Mouse (Mus musculus): ENCODE measurements around the gene 1700015F17Rik.

1700015F17Rik gene

GRCm38 (mm10) chr5:5479043-5479442 is at the start of gene 1700015F17Rik:
Gene 1700015F17Rik (minus strand): TSS chr5:5479143.
- DNase-seq (ENCODE audit: low spot score in 2 of 2): no peak

GRCm38 (mm10) chr5:5515411-5515810 is 36.5 kb upstream of the 1700015F17Rik start:
- DNase-seq (ENCODE audit: low spot score in 2 of 2): no peak

GRCm38 (mm10) chr5:5514196-5515076 is 35.5 kb upstream of the 1700015F17Rik start, which contains the start of gene Cldn12:
Gene Cldn12 (minus strand): TSS chr5:5514958.
- DNase-seq (ENCODE audit: low spot score in 2 of 2): peak; percentile 93 to 97

GRCm38 (mm10) chr5:5511401-5511800 is 32.5 kb upstream of the 1700015F17Rik start:
- DNase-seq (ENCODE audit: low spot score in 2 of 2): no peak

GRCm38 (mm10) chr5:5510989-5511388 is 32.0 kb upstream of the 1700015F17Rik start:
- no peak for DNase-seq (ENCODE audit: low spot score in 2 of 2)

- no peak for DNase-seq (ENCODE audit: low spot score in 2 of 2)
Observed at GRCm38 (mm10) chr5:5510304-5510887, 31.5 kb upstream of the 1700015F17Rik start.

- DNase-seq (ENCODE audit: low spot score in 2 of 2): no peak
Observed at GRCm38 (mm10) chr5:5508231-5508630, 29.3 kb upstream of the 1700015F17Rik start.

GRCm38 (mm10) chr5:5507701-5508225 is 28.8 kb upstream of the 1700015F17Rik start:
- DNase-seq (ENCODE audit: low spot score in 2 of 2): peak; percentile 65 to 79

DNA sequence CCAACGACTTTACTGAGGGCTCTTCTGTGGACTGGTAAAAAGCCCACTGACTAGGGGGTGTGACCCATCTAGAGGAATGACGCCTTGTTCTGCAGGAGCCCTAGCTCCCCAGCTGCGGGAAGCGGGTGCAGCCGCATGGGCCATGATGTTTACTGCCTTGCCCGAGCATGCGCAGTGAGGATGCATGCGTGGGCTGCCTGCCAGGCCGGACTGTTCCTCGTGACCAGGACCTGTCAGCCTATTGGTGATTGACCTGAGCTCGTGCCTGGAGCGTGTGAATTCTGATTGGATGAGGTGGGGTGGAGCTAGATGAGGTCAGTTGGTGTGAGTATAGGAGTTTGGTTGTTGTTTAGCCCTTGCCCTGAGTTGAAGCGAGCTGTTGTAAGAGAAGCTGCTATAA is 25.5 kb upstream of the 1700015F17Rik start:
- no peak for DNase-seq (ENCODE audit: low spot score in 2 of 2)

DNA sequence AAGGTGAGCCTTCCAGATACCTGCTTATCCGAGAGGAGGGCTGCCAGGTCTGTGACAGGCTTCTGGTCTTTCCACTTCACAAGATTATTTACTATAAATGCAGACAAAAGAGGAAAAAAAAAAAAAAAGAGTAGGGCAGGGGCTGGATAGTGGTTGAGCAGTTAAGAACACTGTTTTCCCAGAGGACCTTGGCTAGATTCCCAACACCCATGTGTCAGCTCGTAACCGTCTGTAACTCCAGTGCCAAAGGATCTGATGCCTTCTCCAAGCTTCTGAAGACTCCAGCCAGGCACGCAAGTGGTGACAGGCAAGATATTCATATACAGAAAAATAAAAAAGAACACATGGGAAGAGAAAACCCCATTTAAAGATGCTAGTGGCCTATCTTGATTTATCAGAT is 24.4 kb upstream of the 1700015F17Rik start:
- DNase-seq (ENCODE audit: low spot score in 2 of 2): no peak

- no peak for DNase-seq (ENCODE audit: low spot score in 2 of 2)
Observed at GRCm38 (mm10) chr5:5501583-5501982, 22.6 kb upstream of the 1700015F17Rik start.

DNA sequence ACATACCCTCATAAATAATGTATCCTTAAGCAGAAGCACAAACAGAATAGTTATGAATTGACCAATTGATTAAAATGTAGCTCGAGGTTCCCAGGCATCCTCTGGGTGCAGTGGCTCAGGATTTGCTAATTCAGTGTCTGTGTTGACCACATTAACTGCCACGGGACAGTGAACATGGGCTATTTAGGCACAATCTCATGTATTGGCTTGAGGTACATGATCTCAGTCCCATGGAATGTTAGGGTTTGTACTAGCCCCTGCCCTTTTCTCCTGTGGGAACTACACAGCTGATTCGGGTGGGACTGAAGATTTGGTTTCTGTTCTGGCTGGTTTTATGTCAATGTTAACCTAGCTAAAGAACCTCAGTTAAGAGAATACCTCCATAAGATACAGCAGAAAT is 17.4 kb upstream of the 1700015F17Rik start:
- DNase-seq (ENCODE audit: low spot score in 2 of 2): no peak

DNA sequence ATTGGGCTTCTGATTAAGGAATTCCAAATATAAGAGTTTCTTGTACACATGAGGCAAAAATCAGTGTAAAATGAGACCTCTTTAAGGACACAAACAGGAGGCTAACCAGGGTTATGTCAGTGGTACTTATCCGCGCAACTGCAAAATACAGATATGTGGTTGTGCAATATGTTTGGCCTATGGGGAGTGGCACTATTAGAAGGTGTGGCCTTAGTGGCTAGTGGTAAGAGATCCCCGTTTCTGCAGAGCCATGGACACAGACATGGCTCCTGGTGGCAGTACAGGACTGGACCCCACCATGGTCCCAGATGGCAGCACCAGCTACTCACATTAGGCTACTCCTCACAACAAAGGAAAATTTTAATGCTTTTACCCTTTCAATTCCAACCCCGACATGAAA is 16.1 kb upstream of the 1700015F17Rik start:
- DNase-seq (ENCODE audit: low spot score in 2 of 2): no peak

- peak in 1 of 2 experiments; percentile 27 for DNase-seq (ENCODE audit: low spot score in 2 of 2)
Observed at GRCm38 (mm10) chr5:5494269-5495005, 15.5 kb upstream of the 1700015F17Rik start.

GRCm38 (mm10) chr5:5492163-5492562 is 13.2 kb upstream of the 1700015F17Rik start:
- no peak for DNase-seq (ENCODE audit: low spot score in 2 of 2)

GRCm38 (mm10) chr5:5486071-5486470 is 7.1 kb upstream of the 1700015F17Rik start:
- DNase-seq (ENCODE audit: low spot score in 2 of 2): no peak

- DNase-seq (ENCODE audit: low spot score in 2 of 2): no peak
Observed at GRCm38 (mm10) chr5:5483254-5483858, 4.4 kb upstream of the 1700015F17Rik start.

DNA sequence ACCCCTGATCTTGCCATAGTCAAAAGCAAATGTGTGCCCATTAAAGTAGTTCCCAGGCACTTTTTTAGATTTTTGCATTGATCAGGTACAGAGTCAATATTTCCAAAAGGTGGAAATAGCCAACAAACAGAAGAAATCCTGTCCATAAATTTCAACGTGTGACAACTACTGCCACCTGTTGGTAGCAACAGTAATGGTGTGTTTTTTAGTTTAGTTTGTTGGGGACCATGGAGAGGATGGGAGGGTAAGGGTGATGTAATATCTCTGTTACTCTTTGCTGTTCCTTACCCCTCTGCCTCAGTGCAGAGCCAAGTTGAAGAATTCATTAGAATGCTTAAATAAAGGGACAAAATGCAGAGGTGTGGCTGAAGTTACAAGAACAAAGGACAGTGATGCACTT is 2.7 kb upstream of the 1700015F17Rik start:
- DNase-seq (ENCODE audit: low spot score in 2 of 2): peak in 1 of 2 experiments; percentile 19

- DNase-seq (ENCODE audit: low spot score in 2 of 2): no peak
Observed at GRCm38 (mm10) chr5:5476133-5476532, 2.8 kb downstream of the 1700015F17Rik start.

DNA sequence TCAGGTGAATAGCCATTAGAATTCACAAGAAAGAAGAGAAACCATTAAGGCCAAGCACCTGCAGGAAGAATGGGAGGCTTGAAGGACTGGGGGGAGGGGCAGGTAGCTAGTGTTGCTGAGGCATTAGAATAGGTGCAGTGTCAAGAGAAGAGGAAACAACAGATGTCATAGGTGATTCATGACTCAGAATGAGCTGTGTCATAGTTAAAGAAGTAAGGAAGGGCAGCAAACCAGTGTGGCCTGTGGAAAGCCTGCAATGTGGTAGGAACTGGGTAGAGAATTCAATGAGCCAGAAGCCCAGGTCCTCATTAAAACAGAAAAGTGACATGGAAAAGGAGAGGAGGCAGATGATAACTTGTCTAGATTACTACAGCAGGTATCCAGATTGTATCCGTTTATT is 13.7 kb downstream of the 1700015F17Rik start:
- DNase-seq (ENCODE audit: low spot score in 2 of 2): no peak

DNA sequence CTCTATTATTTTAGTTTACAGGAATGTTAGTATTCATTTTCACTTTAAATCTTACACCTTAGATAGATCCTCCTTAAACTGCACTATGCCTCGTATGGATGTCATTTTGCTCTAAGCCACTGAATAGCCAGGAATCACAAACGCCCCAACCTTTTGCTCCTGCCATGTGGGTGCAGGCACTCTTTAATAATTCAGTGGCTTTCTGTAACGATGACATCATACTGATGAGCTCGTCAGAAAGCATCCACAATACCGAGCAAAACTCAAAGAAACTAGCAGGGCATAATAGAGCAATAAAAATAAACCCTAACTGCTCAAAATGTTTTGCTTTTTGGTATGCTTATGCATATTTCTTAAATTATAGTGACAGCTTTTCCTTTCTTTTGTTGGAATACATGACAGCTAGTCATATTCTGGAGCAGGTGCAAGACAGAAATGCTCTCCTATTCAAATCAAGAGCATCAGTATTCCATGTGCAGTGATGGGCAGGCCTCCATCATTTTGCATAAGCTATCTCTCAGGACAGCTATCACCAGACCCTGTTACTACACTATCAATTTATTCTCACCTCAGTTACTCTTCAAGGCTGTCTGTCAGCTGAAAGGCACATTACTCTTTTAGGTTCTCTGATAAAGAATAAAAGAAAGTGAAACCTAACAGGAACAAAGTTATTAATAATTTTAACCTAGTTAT is 47.1 kb downstream of the 1700015F17Rik start:
- DNase-seq (ENCODE audit: low spot score in 2 of 2): no peak
